Mouse (Mus musculus) liver (tissue): Measurements from ENCODE around the gene R3hdm2.

Source experiments
- DNase-seq: peaks from one replicate; pipeline ENCODE4 v3.0.0-alpha.2; 2020; ENCODE audit warnings: mixed read lengths

R3hdm2 gene

GRCm38 (mm10) chr10:127380251-127380691 is at the start of gene R3hdm2:
TSS of gene R3hdm2 (plus strand) at chr10:127380327.
- peak; percentile 92 for DNase-seq

- no peak for DNase-seq
Observed at GRCm38 (mm10) chr10:127332211-127332874, 47.8 kb upstream of the R3hdm2 start.

GRCm38 (mm10) chr10:127333152-127333551 is 47.0 kb upstream of the R3hdm2 start:
- DNase-seq: no peak

- no peak for DNase-seq
Observed at GRCm38 (mm10) chr10:127335271-127335670, 44.9 kb upstream of the R3hdm2 start.

- no peak for DNase-seq
Observed at GRCm38 (mm10) chr10:127336952-127337351, 43.2 kb upstream of the R3hdm2 start.

- DNase-seq: no peak
Observed at GRCm38 (mm10) chr10:127337536-127338099, 42.5 kb upstream of the R3hdm2 start.

GRCm38 (mm10) chr10:127338930-127339682 is 41.0 kb upstream of the R3hdm2 start:
- DNase-seq: peak; percentile 84

GRCm38 (mm10) chr10:127339683-127340576 is 40.2 kb upstream of the R3hdm2 start:
- DNase-seq: peak; percentile 69

GRCm38 (mm10) chr10:127340577-127341359 is 39.4 kb upstream of the R3hdm2 start:
- no peak for DNase-seq

- no peak for DNase-seq
Observed at GRCm38 (mm10) chr10:127341360-127341690, 38.8 kb upstream of the R3hdm2 start.

GRCm38 (mm10) chr10:127341891-127342639 is 38.1 kb upstream of the R3hdm2 start, which contains the start of gene Gli1:
TSS of gene Gli1 (minus strand) at chr10:127341974.
- DNase-seq: peak; percentile 83

- no peak for DNase-seq
Observed at GRCm38 (mm10) chr10:127343029-127343428, 37.1 kb upstream of the R3hdm2 start.

- no peak for DNase-seq
Observed at GRCm38 (mm10) chr10:127346173-127346572, 34.0 kb upstream of the R3hdm2 start.

- no peak for DNase-seq
Observed at GRCm38 (mm10) chr10:127348957-127349356, 31.2 kb upstream of the R3hdm2 start.

GRCm38 (mm10) chr10:127349810-127350209 is 30.3 kb upstream of the R3hdm2 start:
- no peak for DNase-seq

- DNase-seq: peak; percentile 74
Observed at GRCm38 (mm10) chr10:127350594-127351284, 29.4 kb upstream of the R3hdm2 start.

- no peak for DNase-seq
Observed at GRCm38 (mm10) chr10:127351285-127351595, 28.9 kb upstream of the R3hdm2 start.

- DNase-seq: no peak
Observed at GRCm38 (mm10) chr10:127351719-127352118, 28.4 kb upstream of the R3hdm2 start.

- peak; percentile 58 for DNase-seq
Observed at GRCm38 (mm10) chr10:127352187-127352586, 27.9 kb upstream of the R3hdm2 start.

- no peak for DNase-seq
Observed at GRCm38 (mm10) chr10:127352766-127353165, 27.4 kb upstream of the R3hdm2 start.
